Mouse (Mus musculus) lung, adult 10 weeks (tissue): ENCODE results near the gene Lrrc25. TPM values are rescaled to one million over a fixed set of nuclear protein-coding genes. Genes with fewer than 3 reads are reported as not detected.

Experiments
- polyA plus RNA-seq: library from polyadenylated mRNA; stranded (reverse); fragments of 350-450 nt; fragmentation: Illumina TruSeq; extraction: RNeasy Lipid Tissue Mini Kit (QIAGEN cat#74804); gene quantifications from one replicate; pipeline ENCODE4 v1.2.3, GENCODE M21; 2014; ENCODE audit warnings: low read depth, low replicate concordance; ENCODE audit not compliant: insufficient read depth

Lrrc25 gene
- polyA plus RNA-seq: 6.2 TPM

GRCm38 (mm10) chr8:70615894-70616293, at the start of gene Lrrc25:
Gene Lrrc25, plus strand, starts transcription at chr8:70616155.

GRCm38 (mm10) chr8:70593961-70594609, 21.9 kb upstream of the Lrrc25 start, which contains the start of gene Isyna1:
Gene Isyna1, plus strand, starts transcription at chr8:70594373.

GRCm38 (mm10) chr8:70608749-70609367, 7.1 kb upstream of the Lrrc25 start, which contains the start of gene Ssbp4:
Gene Ssbp4, minus strand, starts transcription at chr8:70608872.

GRCm38 (mm10) chr8:70632346-70632892, 16.5 kb downstream of the Lrrc25 start, which contains the start of gene Gdf15:
Gene Gdf15, minus strand, starts transcription at chr8:70632456.

GRCm38 (mm10) chr8:70660273-70660725, 44.3 kb downstream of the Lrrc25 start, which contains the start of gene Pgpep1:
Gene Pgpep1, minus strand, starts transcription at chr8:70660388.

Other genes with a start within 250 kb of the Lrrc25 start
- 0.21 TPM for gene Comp, start 242.6 kb upstream of the Lrrc25 start, polyA plus RNA-seq
- 3.0 TPM for gene Crtc1, start 176.6 kb upstream of the Lrrc25 start, polyA plus RNA-seq
- gene Klhl26, start 139.2 kb upstream of the Lrrc25 start, polyA plus RNA-seq: 10.1 TPM
- gene Tmem59l, start 128.8 kb upstream of the Lrrc25 start, polyA plus RNA-seq: 7.8 TPM
- gene Crlf1, start 123.0 kb upstream of the Lrrc25 start, polyA plus RNA-seq: 13.8 TPM
- gene Rex1bd, start 109.4 kb upstream of the Lrrc25 start, polyA plus RNA-seq: 98.1 TPM
- gene Uba52, start 105.4 kb upstream of the Lrrc25 start, polyA plus RNA-seq: 1,654 TPM
- 190 TPM for gene Fkbp8, start 88.4 kb upstream of the Lrrc25 start, polyA plus RNA-seq
- 48.0 TPM for gene Kxd1, start 88.2 kb upstream of the Lrrc25 start, polyA plus RNA-seq
- 9.7 TPM for gene Ell, start 76.7 kb upstream of the Lrrc25 start, polyA plus RNA-seq
- gene Isyna1, start 21.8 kb upstream of the Lrrc25 start, polyA plus RNA-seq: 26.4 TPM
- gene Ssbp4, start 7.3 kb upstream of the Lrrc25 start, polyA plus RNA-seq: 54.0 TPM
- gene Gdf15, start 16.3 kb downstream of the Lrrc25 start, polyA plus RNA-seq: 1.6 TPM
- 17.7 TPM for gene Pgpep1, start 44.2 kb downstream of the Lrrc25 start, polyA plus RNA-seq
- 81.6 TPM for gene Lsm4, start 57.1 kb downstream of the Lrrc25 start, polyA plus RNA-seq
- gene Jund, start 82.8 kb downstream of the Lrrc25 start, polyA plus RNA-seq: 145 TPM
- gene Iqcn, start 87.3 kb downstream of the Lrrc25 start, polyA plus RNA-seq: not detected
- 0.66 TPM for gene Gm3336, start 102.4 kb downstream of the Lrrc25 start, polyA plus RNA-seq
- gene Pde4c, start 107.6 kb downstream of the Lrrc25 start, polyA plus RNA-seq: 1.1 TPM
- 18.7 TPM for gene Rab3a, start 138.5 kb downstream of the Lrrc25 start, polyA plus RNA-seq
- gene Mpv17l2, start 144.8 kb downstream of the Lrrc25 start, polyA plus RNA-seq: 36.9 TPM
- gene Pik3r2, start 160.6 kb downstream of the Lrrc25 start, polyA plus RNA-seq: 14.8 TPM
- gene Mast3, start 188.9 kb downstream of the Lrrc25 start, polyA plus RNA-seq: 9.9 TPM
- gene Il12rb1, start 192.3 kb downstream of the Lrrc25 start, polyA plus RNA-seq: 0.71 TPM
- 10.2 TPM for gene Arrdc2, start 223.6 kb downstream of the Lrrc25 start, polyA plus RNA-seq
- 1.1 TPM for gene Kcnn1, start 247.1 kb downstream of the Lrrc25 start, polyA plus RNA-seq